Mouse (Mus musculus): ENCODE results near the gene Ppp2r5a. TPM values are rescaled to one million over a fixed set of nuclear protein-coding genes. Genes with fewer than 3 reads are reported as not detected.

The Ppp2r5a gene
- polyA plus RNA-seq, 1 experiment from 2014 or later: 32.2 TPM

DNA sequence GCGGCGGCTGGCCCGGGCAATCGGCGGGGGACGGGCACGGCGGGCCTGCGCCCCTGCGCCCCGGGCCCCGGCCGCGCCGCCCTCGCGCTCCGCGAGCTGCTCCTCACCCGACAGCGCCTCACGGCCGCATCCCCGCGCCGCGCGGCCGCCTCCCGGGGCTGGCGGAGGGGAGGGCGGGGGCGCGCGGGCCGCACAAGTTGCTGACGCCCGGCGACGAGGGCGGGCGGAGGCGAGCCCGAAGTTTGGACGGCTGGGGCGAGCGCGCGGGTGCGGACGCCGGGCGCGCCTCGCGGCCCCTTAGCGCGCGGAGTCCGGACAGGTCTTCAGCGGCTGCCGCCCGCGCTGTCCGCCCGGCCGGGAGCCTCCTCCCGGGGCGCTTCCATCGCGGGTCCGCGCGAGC lies 6.6 kb downstream of the Ppp2r5a start:
- under 1% methylated on average over 56 of the region's 74 CpGs for WGBS
- H3K27me3 ChIP-seq: no peaks in the 10 kb centered on the region
- no peaks in the 10 kb centered on the region for H3K36me3 ChIP-seq
- H3K4me3 ChIP-seq: peak overlapping the region; percentile 79
- ATAC-seq (ENCODE audit: borderline replicate concordance, extremely low read depth, low FRiP score, low TSS enrichment): peak; percentile 19; the same call in 1 of the 2 replicates
- peak overlapping the region; percentile 98 for H3K27ac ChIP-seq
- no peaks in the 10 kb centered on the region for H3K9me3 ChIP-seq
- peak overlapping the region; percentile 61 for H3K4me2 ChIP-seq
- H3K9ac ChIP-seq: peak overlapping the region; percentile 90
- H3K4me1 ChIP-seq: peaks cover 24% of the 10 kb centered on the region

DNA sequence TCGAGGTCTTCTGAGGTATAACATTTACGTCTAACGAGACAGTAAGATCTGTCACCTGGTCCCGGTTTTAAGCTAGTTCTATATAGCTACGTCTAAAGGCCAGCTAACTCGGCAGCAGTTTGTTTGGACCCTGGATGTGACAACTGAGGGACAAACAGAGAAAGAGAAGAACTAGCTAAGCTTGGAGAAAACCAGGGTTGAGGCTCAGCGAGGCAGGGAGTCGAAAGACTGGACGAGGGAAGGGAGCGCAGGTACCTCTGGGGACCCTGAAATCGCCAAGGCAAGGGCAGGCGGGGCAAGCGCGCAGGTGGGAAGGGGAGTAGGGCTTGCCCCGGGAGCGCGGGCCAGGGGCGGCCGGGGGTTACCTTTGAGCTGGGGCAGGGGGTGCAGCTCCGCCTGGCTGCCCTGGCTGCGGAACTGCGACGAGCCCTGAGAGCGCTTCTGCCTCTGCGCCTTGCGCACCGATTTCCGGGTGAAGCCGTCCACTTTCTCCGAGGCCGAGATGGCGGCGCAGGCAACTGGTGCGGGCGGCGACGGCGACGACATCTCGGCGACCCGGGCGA lies 7.1 kb downstream of the Ppp2r5a start:
- WGBS: under 1% methylated on average over 43 of the region's 43 CpGs
- Histone ChIP-seq H3K4me2 (peak overlapping the region; percentile 61), H3K36me3 (no peaks in the 10 kb centered on the region), H3K9ac (peak overlapping the region; percentile 90), H3K4me1 (peaks cover 28% of the 10 kb centered on the region), H3K9me3 (no peaks in the 10 kb centered on the region), H3K4me3 (peak overlapping the region; percentile 79), H3K27me3 (no peaks in the 10 kb centered on the region), H3K27ac (peak overlapping the region; percentile 98)
- no peak for ATAC-seq (ENCODE audit: borderline replicate concordance, extremely low read depth, low FRiP score, low TSS enrichment)

- Histone ChIP-seq H3K27ac (no peak overlapping the region), H3K4me1 (peaks cover 31% of the 10 kb centered on the region), H3K9me3 (no peaks in the 10 kb centered on the region), H3K27me3 (no peaks in the 10 kb centered on the region), H3K36me3 (no peaks in the 10 kb centered on the region), H3K4me3 (peak overlapping the region; percentile 79), H3K4me2 (peak overlapping the region; percentile 61), H3K9ac (peak overlapping the region; percentile 90)
- ATAC-seq (ENCODE audit: borderline replicate concordance, extremely low read depth, low FRiP score, low TSS enrichment): no peak
- 22% methylated on average over 1 of the region's 1 CpGs for WGBS
Observed at GRCm38 (mm10) chr1:191395200-191395599, 7.9 kb downstream of the Ppp2r5a start.

- Histone ChIP-seq H3K4me3 (peak overlapping the region; percentile 79; the same call in 1 of the 2 replicates), H3K4me1 (peaks cover 31% of the 10 kb centered on the region), H3K9ac (no peak overlapping the region), H3K27me3 (no peaks in the 10 kb centered on the region), H3K27ac (no peak overlapping the region), H3K36me3 (no peaks in the 10 kb centered on the region), H3K4me2 (peak overlapping the region; percentile 61), H3K9me3 (no peaks in the 10 kb centered on the region)
- WGBS: 43% methylated on average over 2 of the region's 2 CpGs
- no peak for ATAC-seq (ENCODE audit: borderline replicate concordance, extremely low read depth, low FRiP score, low TSS enrichment)
Observed at GRCm38 (mm10) chr1:191394126-191394525, 8.9 kb downstream of the Ppp2r5a start.

- Histone ChIP-seq H3K9me3 (no peaks in the 10 kb centered on the region), H3K36me3 (no peaks in the 10 kb centered on the region), H3K27me3 (no peaks in the 10 kb centered on the region), H3K4me3 (no peak overlapping the region), H3K9ac (no peak overlapping the region), H3K27ac (no peak overlapping the region), H3K4me1 (peaks cover 31% of the 10 kb centered on the region), H3K4me2 (no peak overlapping the region)
- ATAC-seq (ENCODE audit: borderline replicate concordance, extremely low read depth, low FRiP score, low TSS enrichment): no peak
- 58% methylated on average over 3 of the region's 3 CpGs for WGBS
Observed at GRCm38 (mm10) chr1:191393536-191393935, 9.5 kb downstream of the Ppp2r5a start.

DNA sequence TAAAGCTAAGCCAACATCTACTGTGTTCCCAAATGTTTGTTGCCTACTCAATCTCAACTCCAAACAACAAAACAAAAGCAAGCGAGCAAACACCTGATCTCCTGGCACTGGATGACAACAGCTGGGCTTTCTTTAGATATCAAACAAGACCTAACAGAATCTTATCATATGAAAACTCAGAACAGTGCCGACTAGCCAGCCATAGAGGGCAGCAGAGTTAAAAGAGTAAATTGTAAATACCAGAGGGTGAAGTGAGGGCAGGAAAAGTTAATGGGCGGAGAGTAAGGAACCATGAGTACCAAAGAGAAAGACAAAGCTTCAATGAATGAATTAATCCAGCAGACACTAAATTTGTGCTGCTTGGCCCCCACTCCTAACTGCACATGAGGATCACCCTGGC lies 11.8 kb downstream of the Ppp2r5a start:
- H3K9ac ChIP-seq: no peak overlapping the region
- no peaks in the 10 kb centered on the region for H3K9me3 ChIP-seq
- H3K4me1 ChIP-seq: peaks cover 28% of the 10 kb centered on the region
- no peaks in the 10 kb centered on the region for H3K27me3 ChIP-seq
- H3K4me2 ChIP-seq: no peak overlapping the region
- ATAC-seq (ENCODE audit: borderline replicate concordance, extremely low read depth, low FRiP score, low TSS enrichment): peak; percentile 52; the same call in 1 of the 2 replicates
- no peak overlapping the region for H3K27ac ChIP-seq
- no peak overlapping the region for H3K4me3 ChIP-seq
- H3K36me3 ChIP-seq: no peaks in the 10 kb centered on the region
- 5% methylated on average over 3 of the region's 3 CpGs for WGBS

DNA sequence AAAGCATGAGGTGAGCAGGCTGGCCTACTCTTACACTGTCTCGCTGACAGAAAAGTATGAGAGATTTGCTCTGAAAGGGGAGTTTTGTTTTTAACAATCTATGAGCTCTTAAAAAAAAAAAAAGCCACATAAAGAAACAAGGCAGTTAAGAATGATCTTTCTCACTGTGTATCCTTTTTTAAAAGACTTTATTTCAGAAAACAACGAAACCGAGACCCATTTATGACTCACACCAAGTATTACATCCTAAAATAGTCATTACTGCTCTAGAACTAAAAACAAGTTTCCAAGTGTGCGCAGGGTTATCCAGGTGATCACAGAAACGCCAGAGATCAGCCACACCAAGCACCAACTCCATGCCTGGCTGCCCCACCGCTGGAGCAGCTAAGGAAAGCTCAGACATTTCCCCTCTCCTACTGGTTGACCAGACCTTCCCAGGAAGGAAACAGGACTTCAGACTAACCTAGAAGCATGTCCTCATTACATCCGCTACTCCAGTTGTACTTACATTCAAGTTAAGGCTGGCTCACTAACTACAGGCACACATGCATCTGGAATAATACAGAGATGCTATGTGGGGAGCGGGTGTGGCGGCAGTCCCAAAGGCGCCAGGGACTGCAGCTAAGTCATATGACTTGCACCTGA lies 18.2 kb downstream of the Ppp2r5a start:
- 94% methylated on average over 10 of the region's 10 CpGs for WGBS
- no peak for ATAC-seq (ENCODE audit: borderline replicate concordance, extremely low read depth, low FRiP score, low TSS enrichment)

DNA sequence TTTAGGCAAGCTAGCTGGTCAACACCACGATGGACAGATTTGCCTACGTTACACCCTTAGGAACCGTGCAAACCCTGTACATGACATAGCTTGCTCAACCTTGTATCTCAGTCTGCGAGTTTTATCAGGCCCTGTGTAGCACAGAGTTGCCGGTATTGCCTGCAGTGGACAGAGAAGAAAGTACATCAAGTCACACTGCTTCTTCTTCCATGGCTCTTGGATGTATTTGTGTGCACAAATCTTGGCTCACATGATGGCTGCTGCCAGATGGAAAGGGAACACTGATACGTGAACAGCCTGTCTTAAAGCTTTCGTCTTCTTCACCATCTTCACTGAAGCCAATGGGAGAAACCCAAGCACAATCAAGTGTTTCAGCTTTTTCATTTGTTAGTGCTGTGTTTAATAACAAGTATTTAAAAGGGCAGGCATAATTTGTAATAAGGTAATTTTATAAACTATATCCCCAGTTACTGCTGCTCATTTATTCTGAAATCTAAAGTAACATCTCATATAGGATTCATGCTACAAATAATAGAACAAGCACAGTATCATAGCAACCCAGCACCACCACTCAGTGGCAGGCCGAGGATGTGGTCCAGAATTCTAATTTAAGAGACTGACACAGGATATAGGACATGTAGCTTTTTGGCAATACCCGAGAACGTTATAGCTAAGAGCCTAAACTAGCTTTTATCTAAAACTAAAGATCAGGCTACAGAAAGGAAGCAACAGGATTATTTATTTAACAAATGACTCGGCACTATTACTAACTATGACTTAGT lies 20.9 kb downstream of the Ppp2r5a start:
- Histone ChIP-seq H3K27me3 (no peaks in the 10 kb centered on the region), H3K9ac (no peak overlapping the region), H3K4me2 (no peak overlapping the region), H3K9me3 (no peaks in the 10 kb centered on the region), H3K27ac (no peak overlapping the region), H3K36me3 (no peaks in the 10 kb centered on the region), H3K4me1 (no peaks in the 10 kb centered on the region), H3K4me3 (no peak overlapping the region)
- WGBS: 80% methylated on average over 11 of the region's 11 CpGs
- no peak for ATAC-seq (ENCODE audit: borderline replicate concordance, extremely low read depth, low FRiP score, low TSS enrichment)

More for the DNA sequence above, 18.2 kb downstream of the Ppp2r5a start:
- H3K9me3 ChIP-seq: no peaks in the 10 kb centered on the region
- no peaks in the 10 kb centered on the region for H3K27me3 ChIP-seq
- H3K36me3 ChIP-seq: no peaks in the 10 kb centered on the region
- H3K9ac ChIP-seq: no peak overlapping the region
- no peak overlapping the region for H3K27ac ChIP-seq
- H3K4me2 ChIP-seq: no peak overlapping the region
- H3K4me1 ChIP-seq: no peaks in the 10 kb centered on the region
- H3K4me3 ChIP-seq: no peak overlapping the region

DNA sequence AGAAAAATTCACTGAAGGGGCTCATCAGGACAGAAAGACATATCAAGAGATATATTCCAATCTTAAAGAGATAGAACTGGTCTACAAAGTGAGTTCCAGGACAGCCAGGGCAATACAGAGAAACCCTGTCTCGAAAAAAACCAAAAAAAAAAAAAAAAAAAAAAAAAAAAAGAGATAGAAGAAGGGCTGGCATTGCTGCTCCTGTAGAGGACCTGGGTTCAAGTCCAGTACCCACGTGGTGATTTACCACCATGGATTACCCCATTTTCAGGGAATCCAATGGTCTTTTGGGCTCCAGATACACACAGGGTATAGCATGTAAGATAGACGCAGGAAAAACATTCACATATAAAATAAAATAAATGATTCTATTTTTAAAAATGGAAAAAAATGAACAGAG lies 22.2 kb downstream of the Ppp2r5a start:
- 93% methylated on average over 3 of the region's 3 CpGs for WGBS
- H3K4me1 ChIP-seq: no peaks in the 10 kb centered on the region

DNA sequence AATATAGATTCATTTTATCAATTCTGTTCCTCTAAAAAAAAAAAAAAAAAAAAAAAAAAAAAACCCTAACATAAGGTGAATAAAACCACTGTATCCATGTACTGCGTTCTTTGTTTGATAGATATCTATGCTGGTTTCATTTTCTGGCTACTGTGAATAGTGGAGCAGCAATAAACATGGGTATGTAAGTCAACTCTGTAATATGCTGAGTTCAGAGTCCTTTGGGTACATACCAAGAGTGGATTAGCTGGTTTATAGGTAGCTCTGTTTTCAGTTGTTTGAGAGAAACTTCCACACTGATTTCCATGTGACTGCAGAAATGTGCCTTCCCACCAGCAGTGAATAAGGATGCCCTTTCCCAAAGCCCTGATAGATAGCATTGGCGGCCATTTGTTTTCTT lies 25.0 kb downstream of the Ppp2r5a start:
- no peaks in the 10 kb centered on the region for H3K9me3 ChIP-seq
- H3K27me3 ChIP-seq: no peaks in the 10 kb centered on the region
- H3K4me1 ChIP-seq: no peaks in the 10 kb centered on the region
- H3K36me3 ChIP-seq: no peaks in the 10 kb centered on the region
- H3K4me2 ChIP-seq: no peak overlapping the region
- H3K27ac ChIP-seq: no peak overlapping the region
- no peak overlapping the region for H3K9ac ChIP-seq
- WGBS: 94% methylated on average over 2 of the region's 2 CpGs
- no peak overlapping the region for H3K4me3 ChIP-seq
- no peak for ATAC-seq (ENCODE audit: borderline replicate concordance, extremely low read depth, low FRiP score, low TSS enrichment)

More for the DNA sequence above, 22.2 kb downstream of the Ppp2r5a start:
- Histone ChIP-seq H3K4me2 (no peak overlapping the region), H3K27me3 (no peaks in the 10 kb centered on the region), H3K9me3 (no peaks in the 10 kb centered on the region), H3K27ac (no peak overlapping the region), H3K36me3 (no peaks in the 10 kb centered on the region), H3K4me3 (no peak overlapping the region), H3K9ac (no peak overlapping the region)
- no peak for ATAC-seq (ENCODE audit: borderline replicate concordance, extremely low read depth, low FRiP score, low TSS enrichment)

DNA sequence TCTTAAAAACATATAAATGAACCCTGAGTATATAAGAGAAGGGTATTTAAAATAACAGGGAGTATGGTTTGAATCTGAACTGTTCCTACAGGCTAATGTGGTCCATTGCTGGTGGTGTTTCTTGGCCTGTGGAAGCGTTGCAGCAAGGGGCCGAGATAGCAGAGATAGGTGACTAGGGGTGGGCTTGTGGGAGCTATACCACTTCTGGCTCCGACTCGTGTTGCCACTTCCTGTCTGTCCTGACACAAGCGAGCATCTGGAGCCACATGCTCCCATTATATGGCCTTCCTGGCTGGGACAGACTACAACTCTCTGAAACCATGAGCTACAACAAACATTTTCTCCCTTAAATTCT lies 27.5 kb downstream of the Ppp2r5a start:
- 75% methylated on average over 5 of the region's 5 CpGs for WGBS
- Histone ChIP-seq H3K4me1 (no peaks in the 10 kb centered on the region), H3K36me3 (peaks cover 8% of the 10 kb centered on the region; the same call in 1 of the 2 replicates), H3K4me3 (no peak overlapping the region), H3K9me3 (no peaks in the 10 kb centered on the region), H3K27ac (no peak overlapping the region), H3K27me3 (no peaks in the 10 kb centered on the region), H3K4me2 (no peak overlapping the region), H3K9ac (no peak overlapping the region)
- ATAC-seq (ENCODE audit: borderline replicate concordance, extremely low read depth, low FRiP score, low TSS enrichment): no peak
